Mouse (Mus musculus) T-helper 17 cell (primary cell): ENCODE measurements around the gene Pld2.
"Not testable (repeated sequence)": the region's sequence is repeated elsewhere in the genome, so short reads cannot be mapped to it uniquely, and the experiment has no call there.

Experiments
- in situ Hi-C, 2 experiments: fragments of 300-600 bp; cut with MboI, MseI; formaldehyde crosslinking; loops; 1 replicate in 1 of 2; 2 replicates in 1 of 2; pipeline ENCODE4 v1.15.1; 2025; ENCODE audit warnings: high pct_unique_total_duplicates in 2 of 2

Gene Pld2

GRCm38 (mm10) chr11:70524782-70525181 lies 15.1 kb upstream of the Pld2 start:
- in situ Hi-C loops, result loop anchor here in 1 of 2 experiments (10.0 kb wide), 1 partner anchor 230 kb away; no protein-coding TSS in a partner anchor

- in situ Hi-C loops, result loop anchor here in 1 of 2 experiments (10.0 kb wide), 1 partner anchor 230 kb away; no protein-coding TSS in a partner anchor
These were observed 14.6 kb upstream of the Pld2 start, which contains the start of gene Psmb6 for GRCm38 (mm10) chr11:70525184-70525678. Gene Psmb6, plus strand, starts transcription at chr11:70525367.

GRCm38 (mm10) chr11:70525726-70526125 lies 14.1 kb upstream of the Pld2 start:
- in situ Hi-C loops, result loop anchor here in 1 of 2 experiments (10.0 kb wide), 1 partner anchor 229 kb away; no protein-coding TSS in a partner anchor

- in situ Hi-C loops, result loop anchor here in 1 of 2 experiments (10.0 kb wide), 1 partner anchor 229 kb away; no protein-coding TSS in a partner anchor
These were observed 13.7 kb upstream of the Pld2 start for GRCm38 (mm10) chr11:70526211-70526610.

- in situ Hi-C loops, result loop anchor here in 1 of 2 experiments (10.0 kb wide), 1 partner anchor 226 kb away; no protein-coding TSS in a partner anchor
These were observed 11.3 kb upstream of the Pld2 start for GRCm38 (mm10) chr11:70528610-70529009.

GRCm38 (mm10) chr11:70531065-70531464 lies 8.8 kb upstream of the Pld2 start:
- in situ Hi-C loops, result not testable (repeated sequence)

GRCm38 (mm10) chr11:70532839-70533238 lies 7.0 kb upstream of the Pld2 start, which contains the start of gene Gm40193:
Gene Gm40193, minus strand, starts transcription at chr11:70532939.
- in situ Hi-C loops, result no loop called here

GRCm38 (mm10) chr11:70539423-70539822 lies 441 bp upstream of the Pld2 start:
- in situ Hi-C loops, result no loop called here

GRCm38 (mm10) chr11:70540928-70541327 lies 1.1 kb downstream of the Pld2 start:
- in situ Hi-C loops, result loop anchor here (5.0 kb wide), 2 partner anchors 66 to 71 kb away; no protein-coding TSS in a partner anchor

- in situ Hi-C loops, result loop anchor here (5.0 kb wide), 2 partner anchors 66 to 71 kb away; no protein-coding TSS in a partner anchor
These were observed 1.6 kb downstream of the Pld2 start for GRCm38 (mm10) chr11:70541415-70541814.

GRCm38 (mm10) chr11:70544496-70544895 lies 4.6 kb downstream of the Pld2 start:
- in situ Hi-C loops, result loop anchor here (5.0 kb wide), 2 partner anchors 63 to 68 kb away; no protein-coding TSS in a partner anchor

GRCm38 (mm10) chr11:70551526-70551925 lies 11.7 kb downstream of the Pld2 start:
- in situ Hi-C loops, result loop anchor here in 1 of 2 experiments (10.0 kb wide), 1 partner anchor 1653 kb away; the partner anchor contains the start of genes 4933427D14Rik, Gm43951 and Txndc17

GRCm38 (mm10) chr11:70553940-70554339 lies 14.1 kb downstream of the Pld2 start:
- in situ Hi-C loops, result loop anchor here in 1 of 2 experiments (10.0 kb wide), 1 partner anchor 1651 kb away; the partner anchor contains the start of genes 4933427D14Rik, Gm43951 and Txndc17

GRCm38 (mm10) chr11:70557545-70557944 lies 17.7 kb downstream of the Pld2 start:
- in situ Hi-C loops, result loop anchor here in 1 of 2 experiments (10.0 kb wide), 1 partner anchor 1647 kb away; the partner anchor contains the start of genes 4933427D14Rik, Gm43951 and Txndc17

GRCm38 (mm10) chr11:70561937-70562286 lies 22.0 kb downstream of the Pld2 start:
- in situ Hi-C loops, result no loop called here

- in situ Hi-C loops, result no loop called here
These were observed 22.6 kb downstream of the Pld2 start, which contains the start of gene Mink1 for GRCm38 (mm10) chr11:70562287-70562994. Gene Mink1, plus strand, starts transcription at chr11:70562881.

- in situ Hi-C loops, result no loop called here
These were observed 23.2 kb downstream of the Pld2 start for GRCm38 (mm10) chr11:70562995-70563469.

- in situ Hi-C loops, result no loop called here
These were observed 23.8 kb downstream of the Pld2 start for GRCm38 (mm10) chr11:70563470-70564275.

- in situ Hi-C loops, result no loop called here
These were observed 24.5 kb downstream of the Pld2 start for GRCm38 (mm10) chr11:70564276-70564873.

- in situ Hi-C loops, result no loop called here
These were observed 26.7 kb downstream of the Pld2 start for GRCm38 (mm10) chr11:70566586-70566985.

- in situ Hi-C loops, result not testable (repeated sequence)
These were observed 30.8 kb downstream of the Pld2 start for GRCm38 (mm10) chr11:70570614-70571013.
